31 mouse cellular contexts compared by ENCODE assay signal in the genomic region with DNA sequence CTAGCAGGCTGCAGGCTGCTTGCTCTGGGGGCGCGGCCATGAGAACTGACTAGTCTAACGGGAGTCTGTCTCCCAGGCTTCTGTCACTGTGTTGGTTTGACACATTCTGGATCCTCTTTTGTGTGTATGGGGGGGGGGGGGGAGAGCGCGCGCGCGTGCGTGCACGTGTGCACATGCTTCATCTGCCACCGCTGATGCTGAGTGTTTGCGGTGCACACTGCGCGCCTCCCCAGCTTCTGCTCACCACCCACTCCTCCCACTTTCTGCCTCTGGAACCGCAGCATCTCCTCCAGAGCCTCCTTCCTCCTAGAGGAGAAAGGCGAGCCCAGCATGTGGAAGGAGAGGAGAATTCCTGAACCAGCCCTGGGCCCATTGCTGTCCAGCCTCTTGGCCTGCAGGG. TPM values are rescaled to one million over a fixed set of nuclear protein-coding genes. Genes with fewer than 3 reads are reported as not detected.
DNase-seq lines count a peak whose midpoint lies in the region; TF ChIP-seq lines count a peak whose summit lies in the region.
"Had no signal": no experiment of that assay in that cellular context is flagged by ENCODE, and none has a peak within 500 bp of the region (broad histone marks: within the 10 kb centered on the region; RNA-seq: fewer than 3 reads in every experiment).

No protein-coding gene starts in this region.

- H3K36me3 ChIP-seq in E14TG2a.4 (ENCODE audit: insufficient read depth, low read length): peaks cover 60% of the 10 kb centered on the region
- H3K36me3 ChIP-seq in myocyte (ENCODE audit: control insufficient read depth, insufficient read depth): peaks cover 46% of the 10 kb centered on the region
- no peaks in the 10 kb centered on the region for H3K36me3 ChIP-seq in heart, adult 2 months (ENCODE audit: control insufficient read depth, insufficient read depth, low read length)

- no peak overlapping the region for H3K4me2 ChIP-seq in myocyte (ENCODE audit: low read depth)
- H3K4me2 ChIP-seq: embryonic facial prominence, embryonic 13.5 days; forebrain, embryonic 13.5 days; heart, embryonic 13.5 days; hindbrain, embryonic 14.5 days had no signal

- peak; percentile 2 for DNase-seq in cerebellum, adult 9-10 months
- DNase-seq in cerebellum, adult 11-12 months: no peak
- DNase-seq in gastrocnemius, adult 2 months: peak; percentile 15
- DNase-seq in gastrocnemius, postnatal 4 days (ENCODE audit: low spot score in 2 of 2): no peak
- no peak for DNase-seq in heart, adult 2 months
- DNase-seq: adrenal gland, adult 8-10 months; adrenal gland, postnatal 25 days; cerebellum, adult 2 months; cerebellum, postnatal 10 days; cerebellum, postnatal 36 days; embryo, embryonic 11 days; gastrocnemius, postnatal 14 days; heart, adult 18-20 months; heart, postnatal 14 days; heart, postnatal 4 days had no signal

- intact Hi-C loops in gastrocnemius, adult 2 months (cut with DNase I): no loop called here
- intact Hi-C loops in heart, adult 2 months (cut with DNase I): loop anchor here (5.0 kb wide), 1 partner anchor 157 kb away; no protein-coding TSS in a partner anchor

- WGBS in heart, adult 2 months: 94% methylated on average over 16 of the region's 16 CpGs

- H3K9ac ChIP-seq in heart, adult 2 months (ENCODE audit: low read depth, low read length): no peak overlapping the region
- H3K9ac ChIP-seq: embryonic facial prominence, embryonic 13.5 days; forebrain, embryonic 13.5 days; heart, embryonic 13.5 days; hindbrain, embryonic 14.5 days had no signal

- H3ac ChIP-seq in myocyte (ENCODE audit: control insufficient read depth, insufficient read length): no peak overlapping the region

- H3K27me3 ChIP-seq in E14TG2a.4 (ENCODE audit: insufficient read depth, low read length): 0 out of 2 replicates have a peak, but pooled peaks cover 4% of the 10 kb centered on the region
- H3K27me3 ChIP-seq in myocyte (ENCODE audit: control insufficient read depth, insufficient read depth, insufficient read length): no peaks in the 10 kb centered on the region
- no peaks in the 10 kb centered on the region for H3K27me3 ChIP-seq in heart, adult 2 months (ENCODE audit: control insufficient read depth, insufficient read depth, low read length)
- H3K27me3 ChIP-seq: embryonic facial prominence, embryonic 13.5 days; forebrain, embryonic 13.5 days; heart, embryonic 13.5 days; Patski had no signal

- no peak overlapping the region for H3K27ac ChIP-seq in gastrocnemius, adult 2 months
- no peak overlapping the region for H3K27ac ChIP-seq in heart, adult 2 months
- H3K27ac ChIP-seq: embryonic facial prominence, embryonic 10.5 days; embryonic facial prominence, embryonic 13.5 days; forebrain, embryonic 13.5 days; heart, embryonic 10.5 days; heart, embryonic 13.5 days; hindbrain, embryonic 14.5 days; hindbrain, postnatal 0 days had no signal

- H3K9me3 ChIP-seq in E14TG2a.4 (ENCODE audit: low read length): no peaks in the 10 kb centered on the region
- H3K9me3 ChIP-seq: embryonic facial prominence, embryonic 10.5 days; embryonic facial prominence, embryonic 13.5 days; forebrain, embryonic 13.5 days; G1E; heart, embryonic 10.5 days; heart, embryonic 13.5 days had no signal

- no peaks in the 10 kb centered on the region for H3K79me2 ChIP-seq in myocyte (ENCODE audit: control insufficient read depth, insufficient read depth)
- H3K79me2 ChIP-seq in heart, adult 2 months (replicated peaks; ENCODE audit: control insufficient read depth, insufficient read depth, low read length): no peaks in the 10 kb centered on the region

- H3K4me3 ChIP-seq in gastrocnemius, adult 2 months: no peak overlapping the region
- H3K4me3 ChIP-seq in E14TG2a.4 (replicated peaks; ENCODE audit: low read length) (peak overlapping the region; percentile 41; the same call in 1 of the 2 replicates), myocyte (no peak overlapping the region)
- no peak overlapping the region for H3K4me3 ChIP-seq in heart, adult 2 months
- H3K4me3 ChIP-seq: embryonic facial prominence, embryonic 10.5 days; embryonic facial prominence, embryonic 13.5 days; erythroblast, embryonic 14.5 days; forebrain, embryonic 13.5 days; heart, embryonic 10.5 days; heart, embryonic 13.5 days had no signal

- no peak for TF ChIP-seq CTCF in gastrocnemius, adult 2 months (IDR thresholded peaks at IDR 0.05)
- no peak for TF ChIP-seq CTCF in E14TG2a.4 (conservative IDR thresholded peaks at IDR 0.05; ENCODE audit: low read length)
- TF ChIP-seq CTCF in heart, adult 2 months (IDR thresholded peaks at IDR 0.05): no peak

- peaks cover 59% of the 10 kb centered on the region for H3K4me1 ChIP-seq in E14TG2a.4 (replicated peaks; ENCODE audit: low read depth, low read length)
- peaks cover 5% of the 10 kb centered on the region for H3K4me1 ChIP-seq in heart, adult 2 months (ENCODE audit: control insufficient read depth, insufficient read depth, low read length)
- H3K4me1 ChIP-seq: embryonic facial prominence, embryonic 13.5 days; forebrain, embryonic 13.5 days had no signal

- no peak for TF ChIP-seq POLR2A in myocyte (IDR thresholded peaks at IDR 0.05; ENCODE audit: insufficient read length, low read depth)
- TF ChIP-seq POLR2A in heart, adult 2 months (IDR thresholded peaks at IDR 0.05; ENCODE audit: insufficient read depth, low read depth, low read length): no peak

- no peak for TF ChIP-seq EP300 in heart, adult 2 months (IDR thresholded peaks at IDR 0.05; ENCODE audit: insufficient read depth, low read depth, low read length)

TF ChIP-seq in myocyte, 11 proteins besides CTCF, POLR2A, EP300 and RAD21:
- TF ChIP-seq CEBPB (IDR thresholded peaks at IDR 0.05; ENCODE audit: insufficient read depth, poor library complexity, severe bottlenecking) (no peak), POLR2AphosphoS2 (IDR thresholded peaks at IDR 0.05; ENCODE audit: insufficient read length, low read depth) (peak; percentile 89), USF1 (IDR thresholded peaks at IDR 0.05; ENCODE audit: low read depth) (no peak), REST (IDR thresholded peaks at IDR 0.05; ENCODE audit: insufficient read depth, insufficient read length) (no peak)
TF ChIP-seq in myocyte: peak in this region for 1.

RNA-seq across cellular contexts. Expression of a gene that starts 3.2 kb away (rescaled TPM):
- under 1 TPM; 0.08 to 0.31 TPM for total RNA-seq in gastrocnemius, adult 2 months (2021)
- under 1 TPM in 1 of 2 experiments, not detected in 1; 0.21 TPM for total RNA-seq in gastrocnemius, postnatal 4 days (2021)
- polyA plus RNA-seq in myocyte (2012; fragmentation: generic; extraction: Trizol): 0.38 TPM
- under 1 TPM in 1 of 2 experiments, not detected in 1; 0.55 TPM for total RNA-seq in heart, adult 2 months (2021)
- polyA plus RNA-seq in heart, adult 2 months (2012; rRNA removed): 0.06 TPM in 1 of 2 replicates, not detected in the other
- total RNA-seq: adrenal gland, postnatal 25 days; gastrocnemius, postnatal 14 days; heart, adult 18-20 months; heart, postnatal 14 days had no signal
- polyA plus RNA-seq: activated CD4-positive, CD25-positive, alpha-beta regulatory T cell, adult 4 months; G1E; hindbrain, embryonic 14.5 days had no signal

RNA-seq across cellular contexts. Expression of a gene that starts 31.2 kb away (rescaled TPM):
- total RNA-seq in gastrocnemius, adult 2 months (2021): not detected
- total RNA-seq in gastrocnemius, postnatal 4 days (2021): not detected
- polyA plus RNA-seq in myocyte (2012; fragmentation: generic; extraction: Trizol): 63.1 TPM
- not detected for total RNA-seq in heart, adult 2 months (2021)
- 0.53 and 1.7 TPM in 2 replicates for polyA plus RNA-seq in heart, adult 2 months (2012; rRNA removed)
- total RNA-seq: G1E; gastrocnemius, adult 18-20 months; gastrocnemius, postnatal 14 days had no signal
- polyA plus RNA-seq: embryonic facial prominence, embryonic 10.5 days; embryonic facial prominence, embryonic 13.5 days; erythroblast, embryonic 14.5 days; forebrain, embryonic 13.5 days; forebrain, embryonic 16.5 days; G1E; heart, embryonic 10.5 days; hindbrain, embryonic 11.5 days had no signal

Comparison
In these comparisons a context has a peak if more than half of its experiments do, and no peak if none do; other contexts are left out.
1. DNase-seq: peak in cerebellum, adult 9-10 months (single experiment) and gastrocnemius, adult 2 months (single experiment); none in cerebellum, adult 11-12 months (single experiment), gastrocnemius, postnatal 4 days (0 of 2) and heart, adult 2 months (0 of 2).